Mouse (Mus musculus) macrophage (primary cell): ENCODE measurements around the gene Eif4h. TPM values are rescaled to one million over a fixed set of nuclear protein-coding genes. Genes with fewer than 3 reads are reported as not detected.

ENCODE experiments used
- H3K27ac ChIP-seq: fragments of 350-480 bp; formaldehyde crosslinking; 2 replicates; pipeline ENCODE4 v1.9.0; 2021
- H3K36me3 ChIP-seq: fragments of 350-480 bp; formaldehyde crosslinking; 2 replicates; pipeline ENCODE4 v1.9.0; 2021; ENCODE audit errors: inconsistent target
- H3K4me3 ChIP-seq: fragments of 350-480 bp; formaldehyde crosslinking; 2 replicates; pipeline ENCODE4 v1.9.0; 2021; ENCODE audit errors: inconsistent target
- H3K79me2 ChIP-seq: fragments of 350-480 bp; formaldehyde crosslinking; 2 replicates; pipeline ENCODE4 v1.9.0; 2021; ENCODE audit errors: inconsistent target
- WGBS: methylation state at CpG from one replicate; pipeline ENCODE4 v1.1.7; 2026; ENCODE audit warnings: inconsistent platforms; ENCODE audit not compliant: missing documents; 5-methylcytosine and 5-hydroxymethylcytosine counted together
- polyA plus RNA-seq: library from polyadenylated mRNA; stranded (reverse); fragments of 250-400 nt; gene quantifications from 3 replicates; pipeline ENCODE4 v1.2.4, GENCODE M21; 2018; ENCODE audit warnings: inconsistent platforms

The Eif4h gene
- polyA plus RNA-seq, 1 experiment from 2014 or later: 92.6 TPM

- Histone ChIP-seq H3K36me3 (0 out of 2 replicates have a peak, but pooled peaks cover 4% of the 10 kb centered on the region), H3K79me2 (peaks cover 58% of the 10 kb centered on the region), H3K27ac (peak overlapping the region; percentile 41), H3K4me3 (peak overlapping the region; percentile 86)
- 4% methylated on average over 5 of the region's 5 CpGs for WGBS
Measured at GRCm38 (mm10) chr5:134637820-134638367, 1.4 kb downstream of the Eif4h start.

GRCm38 (mm10) chr5:134632841-134633240 is 6.4 kb downstream of the Eif4h start:
- Histone ChIP-seq H3K4me3 (no peak overlapping the region), H3K36me3 (peaks cover 13% of the 10 kb centered on the region; the same call in 1 of the 2 replicates), H3K27ac (no peak overlapping the region), H3K79me2 (peaks cover 100% of the 10 kb centered on the region)
- 73% methylated on average over 2 of the region's 2 CpGs for whole genome bisulfite sequencing

DNA sequence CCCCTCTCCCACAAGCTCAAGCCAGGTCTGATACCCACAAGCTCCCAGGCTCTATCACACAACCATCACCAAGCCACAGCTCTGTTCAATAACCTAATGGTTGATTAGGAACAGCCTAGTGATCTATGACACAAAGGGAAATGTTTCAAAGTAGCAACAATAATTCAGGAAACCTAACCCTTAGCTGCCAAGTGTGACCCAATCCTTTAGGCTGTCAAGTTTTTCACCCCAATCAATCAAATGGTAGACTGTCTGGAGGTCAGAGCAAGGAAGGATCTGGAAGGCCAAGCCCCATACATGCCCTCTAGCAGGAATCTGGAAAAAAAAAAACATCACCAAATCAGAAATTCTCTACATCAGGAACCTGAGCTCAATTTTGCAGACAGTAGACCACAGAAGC is 8.5 kb downstream of the Eif4h start:
- Histone ChIP-seq H3K36me3 (peaks cover 30% of the 10 kb centered on the region), H3K79me2 (peaks cover 100% of the 10 kb centered on the region), H3K27ac (no peak overlapping the region), H3K4me3 (no peak overlapping the region)

DNA sequence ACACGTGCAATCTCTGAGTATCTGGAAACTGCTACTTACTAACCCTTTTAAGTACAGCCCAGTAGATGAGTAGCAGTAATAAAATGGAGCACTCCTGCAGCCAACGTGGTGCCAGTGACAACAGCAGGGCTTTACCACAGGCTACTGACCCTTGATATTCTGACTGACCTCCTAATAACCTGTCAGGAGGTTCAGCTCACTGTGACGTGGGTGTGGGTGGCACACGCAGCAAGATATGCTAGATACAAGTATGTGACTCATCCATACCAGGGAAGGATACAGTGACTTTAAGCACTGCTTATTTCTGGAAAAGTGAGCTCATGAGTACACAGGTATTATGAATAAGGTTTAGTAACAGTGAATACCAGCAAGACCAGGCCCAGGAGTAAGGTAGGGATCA is 9.8 kb downstream of the Eif4h start:
- Histone ChIP-seq H3K4me3 (no peak overlapping the region), H3K79me2 (peaks cover 100% of the 10 kb centered on the region), H3K36me3 (peaks cover 39% of the 10 kb centered on the region), H3K27ac (no peak overlapping the region)
- WGBS: 95% methylated on average over 4 of the region's 4 CpGs

- H3K4me3 ChIP-seq: no peak overlapping the region
- peaks cover 60% of the 10 kb centered on the region for H3K79me2 ChIP-seq
- peaks cover 84% of the 10 kb centered on the region for H3K36me3 ChIP-seq
- 96% methylated on average over 2 of the region's 2 CpGs for WGBS
- H3K27ac ChIP-seq: no peak overlapping the region
Measured at GRCm38 (mm10) chr5:134622069-134622468, 17.2 kb downstream of the Eif4h start.

GRCm38 (mm10) chr5:134621099-134621640 is 18.1 kb downstream of the Eif4h start:
- H3K27ac ChIP-seq: no peak overlapping the region
- H3K36me3 ChIP-seq: peaks cover 75% of the 10 kb centered on the region
- H3K4me3 ChIP-seq: no peak overlapping the region
- H3K79me2 ChIP-seq: peaks cover 60% of the 10 kb centered on the region
- WGBS: 81% methylated on average over 15 of the region's 16 CpGs

DNA sequence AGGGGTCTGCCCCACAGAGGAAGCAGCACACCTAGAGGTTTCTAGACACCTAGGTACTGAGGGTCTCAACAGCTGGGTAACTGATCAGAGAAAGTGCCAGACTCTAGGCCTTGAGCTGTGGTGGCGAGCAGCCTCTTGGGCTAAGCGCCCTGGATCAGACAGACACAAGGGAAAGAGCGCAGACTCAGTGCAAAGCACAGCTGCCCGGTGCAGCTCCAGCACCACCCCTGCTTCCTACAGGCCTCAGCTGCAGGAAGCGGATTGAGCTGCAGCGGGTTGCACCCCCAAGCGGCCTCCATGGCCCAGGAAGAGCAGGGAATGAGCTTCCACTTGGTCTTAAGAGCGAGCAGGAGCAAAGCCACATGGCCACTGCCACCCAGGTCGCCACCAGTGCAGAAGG is 18.8 kb downstream of the Eif4h start:
- H3K36me3 ChIP-seq: peaks cover 70% of the 10 kb centered on the region
- WGBS: 90% methylated on average over 9 of the region's 9 CpGs
- H3K27ac ChIP-seq: no peak overlapping the region
- peaks cover 60% of the 10 kb centered on the region for H3K79me2 ChIP-seq
- no peak overlapping the region for H3K4me3 ChIP-seq

DNA sequence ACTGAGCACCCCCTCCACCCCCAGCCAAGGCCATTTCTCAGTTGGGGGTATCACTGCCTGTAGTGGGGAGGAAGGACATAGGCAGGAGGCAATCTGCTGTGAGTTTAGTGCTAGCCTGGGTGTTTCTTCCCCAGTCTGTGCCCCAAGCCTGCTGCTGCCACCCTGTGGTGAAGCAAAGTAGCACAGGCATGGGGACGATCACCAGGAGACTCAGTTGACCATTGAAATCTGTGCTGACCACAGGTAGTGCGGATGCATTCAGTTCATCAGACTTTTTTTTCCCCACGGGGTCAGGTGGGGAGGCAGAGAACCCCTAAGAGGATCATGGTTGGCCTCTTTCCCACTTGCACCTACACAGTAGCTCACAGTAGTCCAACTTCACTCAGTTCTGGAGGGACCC is 22.2 kb downstream of the Eif4h start:
- Histone ChIP-seq H3K4me3 (no peak overlapping the region), H3K27ac (no peak overlapping the region), H3K36me3 (peaks cover 43% of the 10 kb centered on the region), H3K79me2 (peaks cover 74% of the 10 kb centered on the region)
- 16% methylated on average over 3 of the region's 3 CpGs for WGBS

DNA sequence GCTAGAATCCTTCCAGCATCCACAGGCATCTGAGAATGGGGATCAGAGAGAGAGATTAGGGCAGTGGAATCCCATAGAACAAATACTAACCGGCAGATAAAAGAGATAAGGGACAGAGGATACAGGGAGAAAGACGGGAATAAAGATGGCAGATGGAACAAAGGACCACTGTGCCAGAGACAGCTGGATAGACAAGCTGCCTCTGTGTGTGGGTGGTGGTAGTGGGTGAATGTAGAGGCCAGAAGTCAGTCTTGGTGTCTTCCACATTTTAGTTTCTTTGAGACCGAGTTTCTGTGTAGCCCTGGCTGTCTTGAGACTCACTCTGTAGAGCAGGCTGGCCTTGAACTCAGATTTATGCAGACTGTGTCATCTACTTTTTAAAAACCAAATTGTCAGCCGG is 23.5 kb downstream of the Eif4h start:
- Histone ChIP-seq H3K79me2 (peaks cover 83% of the 10 kb centered on the region), H3K27ac (peak overlapping the region; percentile 99), H3K36me3 (peaks cover 30% of the 10 kb centered on the region), H3K4me3 (no peak overlapping the region)
- WGBS: 84% methylated on average over 4 of the region's 4 CpGs

- Histone ChIP-seq H3K4me3 (peak overlapping the region; percentile 79; the same call in 1 of the 2 replicates), H3K79me2 (peaks cover 86% of the 10 kb centered on the region), H3K36me3 (peaks cover 26% of the 10 kb centered on the region), H3K27ac (peak overlapping the region; percentile 99)
- WGBS: 57% methylated on average over 8 of the region's 8 CpGs
Measured at GRCm38 (mm10) chr5:134615380-134615779, 23.9 kb downstream of the Eif4h start.

DNA sequence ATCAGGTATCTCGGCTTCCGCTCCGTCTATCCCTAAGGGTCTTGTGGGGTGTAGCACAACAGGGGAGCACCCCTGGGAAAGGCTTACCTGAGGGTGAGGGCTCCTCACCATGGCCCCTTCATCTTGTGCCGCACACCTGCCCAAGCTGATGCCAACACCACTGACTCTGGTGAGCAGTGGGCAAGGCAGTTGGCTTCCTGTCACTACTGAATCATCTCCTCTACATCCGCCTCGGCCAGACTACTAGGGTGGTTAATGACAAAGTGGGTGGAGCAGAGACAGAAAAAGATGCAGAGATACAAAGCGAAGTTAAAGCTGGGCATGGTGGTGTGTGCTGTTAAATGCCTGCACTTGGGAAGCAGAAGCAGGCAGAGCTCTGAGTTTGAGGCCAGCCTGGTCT is 24.5 kb downstream of the Eif4h start, which contains the start of gene Lat2:
TSS of gene Lat2 (minus strand) at position 224 of the 400 bp plus-strand sequence.
- Histone ChIP-seq H3K4me3 (peak within 1 kb of the TSS; percentile 79), H3K27ac (peak within 1 kb of the TSS; percentile 99), H3K79me2 (peaks cover 92% of the 10 kb centered on the region), H3K36me3 (peaks cover 20% of the 10 kb centered on the region)
- WGBS: 24% methylated on average over 7 of the region's 7 CpGs

GRCm38 (mm10) chr5:134614296-134614695 is 25.0 kb downstream of the Eif4h start:
- Histone ChIP-seq H3K4me3 (peak overlapping the region; percentile 79), H3K27ac (peak overlapping the region; percentile 99)

GRCm38 (mm10) chr5:134613727-134614126 is 25.6 kb downstream of the Eif4h start:
- Histone ChIP-seq H3K4me3 (peak overlapping the region; percentile 79), H3K36me3 (peaks cover 10% of the 10 kb centered on the region; the same call in 1 of the 2 replicates), H3K27ac (peak overlapping the region; percentile 99), H3K79me2 (peaks cover 98% of the 10 kb centered on the region)
- WGBS: 7% methylated on average over 9 of the region's 9 CpGs

More at GRCm38 (mm10) chr5:134614296-134614695, 25.0 kb downstream of the Eif4h start:
- Histone ChIP-seq H3K79me2 (peaks cover 96% of the 10 kb centered on the region), H3K36me3 (peaks cover 15% of the 10 kb centered on the region)
- WGBS: 37% methylated on average over 8 of the region's 8 CpGs

- WGBS: 2% methylated on average over 8 of the region's 8 CpGs
- no peaks in the 10 kb centered on the region for H3K36me3 ChIP-seq
- H3K4me3 ChIP-seq: peak overlapping the region; percentile 79
- peak overlapping the region; percentile 99 for H3K27ac ChIP-seq
- peaks cover 94% of the 10 kb centered on the region for H3K79me2 ChIP-seq
Measured at GRCm38 (mm10) chr5:134611810-134612521, 27.3 kb downstream of the Eif4h start.
